Mouse (Mus musculus) liver, adult (tissue): ENCODE results near the gene Neurog1.

Experiments
- GATA4 ChIP-seq: IDR thresholded peaks from 2 replicates; pipeline ENCODE4 v1.6.1; 2014; ENCODE audit warnings: mild to moderate bottlenecking, low read length; ENCODE audit not compliant: insufficient replicate concordance

The Neurog1 gene

GRCm38 (mm10) chr13:56251924-56252619, at the start of gene Neurog1:
Gene Neurog1, minus strand, starts transcription at chr13:56252163.
- no peak for TF ChIP-seq GATA4

- no peak for TF ChIP-seq GATA4
Observed at GRCm38 (mm10) chr13:56299336-56299735, 47.4 kb upstream of the Neurog1 start.

- no peak for TF ChIP-seq GATA4
Observed at GRCm38 (mm10) chr13:56296659-56297020, 44.7 kb upstream of the Neurog1 start.

GRCm38 (mm10) chr13:56295943-56296658, 44.1 kb upstream of the Neurog1 start, which contains the start of gene Cxcl14:
Gene Cxcl14, minus strand, starts transcription at chr13:56296551.
- TF ChIP-seq GATA4: no peak

GRCm38 (mm10) chr13:56295586-56295942, 43.6 kb upstream of the Neurog1 start:
- TF ChIP-seq GATA4: no peak

GRCm38 (mm10) chr13:56294908-56295307, 42.9 kb upstream of the Neurog1 start:
- no peak for TF ChIP-seq GATA4

GRCm38 (mm10) chr13:56289998-56290397, 38.0 kb upstream of the Neurog1 start:
- no peak for TF ChIP-seq GATA4

GRCm38 (mm10) chr13:56289261-56289660, 37.3 kb upstream of the Neurog1 start:
- no peak for TF ChIP-seq GATA4

- TF ChIP-seq GATA4: no peak
Observed at GRCm38 (mm10) chr13:56288601-56289000, 36.6 kb upstream of the Neurog1 start.

- no peak for TF ChIP-seq GATA4
Observed at GRCm38 (mm10) chr13:56287091-56287490, 35.1 kb upstream of the Neurog1 start.

GRCm38 (mm10) chr13:56283321-56283720, 31.4 kb upstream of the Neurog1 start:
- TF ChIP-seq GATA4: no peak

- TF ChIP-seq GATA4: no peak
Observed at GRCm38 (mm10) chr13:56280356-56280755, 28.4 kb upstream of the Neurog1 start.

- peak; percentile 23; the same call in 1 of the 2 replicates for TF ChIP-seq GATA4
Observed at GRCm38 (mm10) chr13:56279439-56279838, 27.5 kb upstream of the Neurog1 start.

- TF ChIP-seq GATA4: no peak
Observed at GRCm38 (mm10) chr13:56275171-56275570, 23.2 kb upstream of the Neurog1 start.

- no peak for TF ChIP-seq GATA4
Observed at GRCm38 (mm10) chr13:56270124-56270523, 18.2 kb upstream of the Neurog1 start.

- no peak for TF ChIP-seq GATA4
Observed at GRCm38 (mm10) chr13:56267396-56267795, 15.4 kb upstream of the Neurog1 start.

- no peak for TF ChIP-seq GATA4
Observed at GRCm38 (mm10) chr13:56266435-56266834, 14.5 kb upstream of the Neurog1 start.

GRCm38 (mm10) chr13:56265661-56266060, 13.7 kb upstream of the Neurog1 start:
- TF ChIP-seq GATA4: no peak
